Mouse (Mus musculus): ENCODE data around the gene Eif4a3.

DNA sequence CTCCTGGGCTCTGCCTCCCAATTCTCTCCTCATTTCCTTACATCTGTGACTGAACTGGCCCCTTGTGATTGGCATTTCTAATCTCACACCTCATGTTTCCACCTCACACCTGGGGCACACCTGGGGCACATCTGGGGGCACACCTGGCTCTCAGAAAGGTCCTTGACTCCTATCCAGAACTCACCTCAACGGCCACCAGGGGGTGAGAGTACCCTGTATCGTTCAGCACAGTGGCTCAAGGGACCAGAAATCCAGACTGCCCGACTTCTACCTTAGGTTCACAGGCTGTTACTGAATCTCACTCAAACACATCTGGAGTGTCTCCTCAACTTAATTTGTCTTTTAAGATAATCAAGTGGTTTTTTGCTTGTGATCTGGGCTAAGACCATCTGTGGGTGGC, 32.1 kb upstream of the Eif4a3 start:
- TF ChIP-seq POLR2A (IDR thresholded peaks at IDR 0.05; ENCODE audit: low read depth, low read length) = no peak
- TF ChIP-seq CTCF (conservative IDR thresholded peaks at IDR 0.05; ENCODE audit: insufficient read depth, insufficient read length, low read depth, low read length) = no peak

All from kidney, adult 2 months (tissue).